Mouse (Mus musculus) spleen, adult 2 months (tissue): Measurements from ENCODE around the gene Mkrn2os.

Source experiments
- CTCF ChIP-seq: fragments of 200-500 bp; IDR thresholded peaks from 2 replicates; pipeline ENCODE4 v1.5.1; 2011; ENCODE audit warnings: mild to moderate bottlenecking, inconsistent platforms; ENCODE audit not compliant: insufficient read depth, insufficient read length, insufficient replicate concordance; ENCODE audit errors: extremely low read depth
- POLR2A ChIP-seq: fragments of 200-500 bp; IDR thresholded peaks from 2 replicates; pipeline ENCODE4 v1.6.1; 2011; ENCODE audit warnings: low read depth, low read length, inconsistent platforms

DNA sequence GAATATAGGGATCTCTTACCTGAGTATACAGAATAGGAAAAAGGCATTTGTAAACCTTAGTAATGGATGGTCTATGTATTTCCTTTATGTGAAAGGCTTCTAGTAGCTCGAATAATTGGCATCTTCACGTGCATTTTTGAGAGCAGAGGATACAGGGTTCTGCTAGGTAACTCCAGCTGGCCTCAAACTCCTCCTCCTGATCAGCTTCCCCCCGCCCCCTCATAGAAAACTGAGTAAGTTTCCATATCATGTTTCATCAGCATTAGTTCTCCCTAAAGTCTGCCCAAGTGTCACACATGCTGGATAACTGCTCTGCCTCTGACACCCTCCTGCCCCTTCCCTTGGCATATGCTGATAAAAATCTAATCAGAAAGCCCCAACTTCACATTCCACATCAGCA, 11.6 kb downstream of the Mkrn2os start:
- no peak for TF ChIP-seq POLR2A
- TF ChIP-seq CTCF: no peak
